Mouse (Mus musculus) forebrain, embryonic 15.5 days (tissue): ENCODE data around the gene Cntn2. TPM values are rescaled to one million over a fixed set of nuclear protein-coding genes. Genes with fewer than 3 reads are reported as not detected.
A peak's percentile ranks its signal among the peaks of the same experiment; 100 is the strongest.
"Not testable (repeated sequence)": the region's sequence is repeated elsewhere in the genome, so short reads cannot be mapped to it uniquely, and the experiment has no call there.

Experiments
- ATAC-seq: fragments of 200-750 bp; cut with Nextera tagmentation; replicated peaks from 2 replicates; pipeline ENCODE4 v1.8.0; 2017; ENCODE audit warnings: mild to moderate bottlenecking, moderate TSS enrichment, moderate library complexity
- H3K27ac ChIP-seq: fragments of 300-500 bp; sonication (generic); replicated peaks from 2 replicates; pipeline ENCODE4 v1.5.1; 2015; ENCODE audit warnings: mild to moderate bottlenecking, inconsistent platforms
- H3K27me3 ChIP-seq: fragments of 300-500 bp; sonication (generic); 2 replicates; pipeline ENCODE4 v1.6.1; 2015; ENCODE audit warnings: inconsistent platforms
- H3K36me3 ChIP-seq: fragments of 300-500 bp; sonication (generic); 2 replicates; pipeline ENCODE4 v1.6.1; 2015; ENCODE audit warnings: mild to moderate bottlenecking, inconsistent platforms
- H3K4me1 ChIP-seq: fragments of 300-500 bp; sonication (generic); 2 replicates; pipeline ENCODE4 v1.6.1; 2015; ENCODE audit warnings: inconsistent platforms
- H3K4me2 ChIP-seq: fragments of 300-500 bp; sonication (generic); replicated peaks from 2 replicates; pipeline ENCODE4 v1.6.1; 2015; ENCODE audit warnings: mild to moderate bottlenecking, inconsistent platforms
- H3K4me3 ChIP-seq: fragments of 300-500 bp; sonication (generic); 2 replicates; pipeline ENCODE4 v1.5.1; 2015; ENCODE audit warnings: mild to moderate bottlenecking, inconsistent platforms
- H3K9ac ChIP-seq: fragments of 300-500 bp; sonication (generic); replicated peaks from 2 replicates; pipeline ENCODE4 v1.6.1; 2015; ENCODE audit warnings: mild to moderate bottlenecking, inconsistent platforms
- H3K9me3 ChIP-seq: fragments of 300-500 bp; sonication (generic); 2 replicates; pipeline ENCODE4 v1.6.1; 2016; ENCODE audit warnings: inconsistent platforms
- WGBS: fragments of 180-500 bp; shearing (Covaris S2); methylation state at CpG from one replicate; pipeline ENCODE4 v1.1.7; 2015; ENCODE audit warnings: mixed read lengths; 5-methylcytosine and 5-hydroxymethylcytosine counted together
- polyA plus RNA-seq: library from polyadenylated mRNA; unstranded; fragments of >200 nt; fragmentation: Nextera tagmentation; extraction: Ambion mirVana; gene quantifications from 2 replicates; pipeline ENCODE4 v1.2.1, GENCODE M21; 2015

Gene Cntn2
- polyA plus RNA-seq, 1 experiment from 2014 or later, result 117 TPM

GRCm38 (mm10) chr1:132505155-132505554 lies 37.9 kb downstream of the Cntn2 start:
- peaks cover 66% of the 10 kb centered on the region for H3K36me3 ChIP-seq
- peak overlapping the region; percentile 42 for H3K27ac ChIP-seq
- H3K4me1 ChIP-seq, result 0 out of 2 replicates have a peak, but pooled peaks cover 2% of the 10 kb centered on the region
- 72% methylated on average over 5 of the region's 5 CpGs for WGBS
- no peak overlapping the region for H3K4me3 ChIP-seq
- no peak overlapping the region for H3K9ac ChIP-seq
- H3K27me3 ChIP-seq, result no peaks in the 10 kb centered on the region
- H3K4me2 ChIP-seq, result no peak overlapping the region
- H3K9me3 ChIP-seq, result no peaks in the 10 kb centered on the region
- ATAC-seq, result peak; percentile 47; the same call in 1 of the 2 replicates

- H3K9ac ChIP-seq, result no peak overlapping the region
- no peak overlapping the region for H3K27ac ChIP-seq
- no peaks in the 10 kb centered on the region for H3K9me3 ChIP-seq
- H3K27me3 ChIP-seq, result no peaks in the 10 kb centered on the region
- H3K4me3 ChIP-seq, result no peak overlapping the region
- no peak for ATAC-seq
- no peak overlapping the region for H3K4me2 ChIP-seq
- WGBS, result 97% methylated on average over 2 of the region's 2 CpGs
- peaks cover 81% of the 10 kb centered on the region for H3K36me3 ChIP-seq
- no peaks in the 10 kb centered on the region for H3K4me1 ChIP-seq
These were observed 42.5 kb downstream of the Cntn2 start for GRCm38 (mm10) chr1:132500535-132500934.

GRCm38 (mm10) chr1:132483759-132484158 lies 59.3 kb downstream of the Cntn2 start:
- Histone ChIP-seq H3K4me2 (no peak overlapping the region), H3K27ac (no peak overlapping the region), H3K4me3 (no peak overlapping the region), H3K9me3 (no peaks in the 10 kb centered on the region), H3K27me3 (no peaks in the 10 kb centered on the region), H3K9ac (no peak overlapping the region), H3K4me1 (peaks cover 8% of the 10 kb centered on the region), H3K36me3 (peaks cover 20% of the 10 kb centered on the region)
- no peak for ATAC-seq
- WGBS, result 87% methylated on average over 6 of the region's 6 CpGs

GRCm38 (mm10) chr1:132483234-132483633 lies 59.8 kb downstream of the Cntn2 start:
- H3K4me1 ChIP-seq, result peaks cover 13% of the 10 kb centered on the region
- no peak overlapping the region for H3K4me2 ChIP-seq
- H3K4me3 ChIP-seq, result no peak overlapping the region
- no peaks in the 10 kb centered on the region for H3K9me3 ChIP-seq
- 89% methylated on average over 3 of the region's 3 CpGs for WGBS
- no peak for ATAC-seq
- no peak overlapping the region for H3K27ac ChIP-seq
- no peaks in the 10 kb centered on the region for H3K27me3 ChIP-seq
- peaks cover 17% of the 10 kb centered on the region for H3K36me3 ChIP-seq
- H3K9ac ChIP-seq, result no peak overlapping the region

- WGBS, result 89% methylated on average over 2 of the region's 2 CpGs
- Histone ChIP-seq H3K9me3 (no peaks in the 10 kb centered on the region), H3K4me2 (no peak overlapping the region), H3K4me3 (no peak overlapping the region), H3K36me3 (peaks cover 11% of the 10 kb centered on the region), H3K4me1 (peaks cover 20% of the 10 kb centered on the region), H3K27me3 (no peaks in the 10 kb centered on the region), H3K9ac (no peak overlapping the region), H3K27ac (no peak overlapping the region)
- ATAC-seq, result no peak
These were observed 61.4 kb downstream of the Cntn2 start for GRCm38 (mm10) chr1:132481619-132482018.

GRCm38 (mm10) chr1:132479438-132479837 lies 63.6 kb downstream of the Cntn2 start:
- H3K9ac ChIP-seq, result no peak overlapping the region
- H3K27ac ChIP-seq, result no peak overlapping the region
- no peaks in the 10 kb centered on the region for H3K36me3 ChIP-seq
- H3K4me2 ChIP-seq, result no peak overlapping the region
- H3K4me1 ChIP-seq, result peaks cover 32% of the 10 kb centered on the region
- no peak overlapping the region for H3K4me3 ChIP-seq
- no peak for ATAC-seq
- 81% methylated on average over 1 of the region's 1 CpGs for WGBS
- H3K9me3 ChIP-seq, result no peaks in the 10 kb centered on the region
- H3K27me3 ChIP-seq, result no peaks in the 10 kb centered on the region

- Histone ChIP-seq H3K4me3 (peak within 1 kb of the TSS; percentile 88), H3K9me3 (no peaks in the 10 kb centered on the region), H3K4me2 (peak within 1 kb of the TSS; percentile 70), H3K27ac (peak within 1 kb of the TSS; percentile 75), H3K27me3 (no peaks in the 10 kb centered on the region), H3K4me1 (peaks cover 32% of the 10 kb centered on the region), H3K36me3 (no peaks in the 10 kb centered on the region), H3K9ac (peak within 1 kb of the TSS; percentile 74)
- under 1% methylated on average over 43 of the region's 43 CpGs for WGBS
- peak; percentile 93 for ATAC-seq
These were observed 65.9 kb downstream of the Cntn2 start, which contains the start of gene Rbbp5 for GRCm38 (mm10) chr1:132476928-132477691. Gene Rbbp5 (plus strand): TSS chr1:132477365.

- ATAC-seq, result peak; percentile 75
- Histone ChIP-seq H3K27ac (peak overlapping the region; percentile 75), H3K9ac (peak overlapping the region; percentile 74), H3K9me3 (no peaks in the 10 kb centered on the region), H3K4me3 (peak overlapping the region; percentile 88), H3K4me1 (peaks cover 32% of the 10 kb centered on the region), H3K4me2 (peak overlapping the region; percentile 65), H3K27me3 (no peaks in the 10 kb centered on the region), H3K36me3 (no peaks in the 10 kb centered on the region)
- WGBS, result 4% methylated on average over 9 of the region's 9 CpGs
These were observed 66.5 kb downstream of the Cntn2 start for GRCm38 (mm10) chr1:132476575-132476927.

- no peak overlapping the region for H3K9ac ChIP-seq
- H3K27ac ChIP-seq, result no peak overlapping the region
- no peaks in the 10 kb centered on the region for H3K27me3 ChIP-seq
- H3K4me2 ChIP-seq, result no peak overlapping the region
- H3K4me1 ChIP-seq, result peaks cover 27% of the 10 kb centered on the region
- no peaks in the 10 kb centered on the region for H3K36me3 ChIP-seq
- no peaks in the 10 kb centered on the region for H3K9me3 ChIP-seq
- 71% methylated on average over 1 of the region's 1 CpGs for WGBS
- no peak for ATAC-seq
- no peak overlapping the region for H3K4me3 ChIP-seq
These were observed 68.6 kb downstream of the Cntn2 start for GRCm38 (mm10) chr1:132474496-132474895.

- no peak for ATAC-seq
- H3K36me3 ChIP-seq, result no peaks in the 10 kb centered on the region
- H3K4me2 ChIP-seq, result no peak overlapping the region
- no peak overlapping the region for H3K4me3 ChIP-seq
- H3K9me3 ChIP-seq, result no peaks in the 10 kb centered on the region
- WGBS, result 59% methylated on average over 5 of the region's 5 CpGs
- no peaks in the 10 kb centered on the region for H3K27me3 ChIP-seq
- H3K27ac ChIP-seq, result no peak overlapping the region
- peaks cover 13% of the 10 kb centered on the region for H3K4me1 ChIP-seq
- H3K9ac ChIP-seq, result no peak overlapping the region
These were observed 70.5 kb downstream of the Cntn2 start for GRCm38 (mm10) chr1:132472537-132472936.

GRCm38 (mm10) chr1:132471499-132471898 lies 71.6 kb downstream of the Cntn2 start:
- Histone ChIP-seq H3K9me3 (no peaks in the 10 kb centered on the region), H3K9ac (no peak overlapping the region), H3K4me2 (no peak overlapping the region), H3K4me1 (peaks cover 12% of the 10 kb centered on the region), H3K27me3 (no peaks in the 10 kb centered on the region), H3K36me3 (no peaks in the 10 kb centered on the region; the same call in 1 of the 2 replicates), H3K4me3 (no peak overlapping the region), H3K27ac (no peak overlapping the region)
- 90% methylated on average over 5 of the region's 5 CpGs for WGBS
- no peak for ATAC-seq

- Histone ChIP-seq H3K4me2 (no peak overlapping the region), H3K4me3 (no peak overlapping the region), H3K9ac (no peak overlapping the region), H3K9me3 (no peaks in the 10 kb centered on the region), H3K27ac (no peak overlapping the region), H3K4me1 (peaks cover 7% of the 10 kb centered on the region), H3K36me3 (no peaks in the 10 kb centered on the region; the same call in 1 of the 2 replicates), H3K27me3 (no peaks in the 10 kb centered on the region)
- ATAC-seq, result no peak
- 90% methylated on average over 2 of the region's 2 CpGs for WGBS
These were observed 72.0 kb downstream of the Cntn2 start for GRCm38 (mm10) chr1:132471032-132471431.

- H3K27ac ChIP-seq, H3K27me3 ChIP-seq, ATAC-seq, H3K4me1 ChIP-seq, H3K4me2 ChIP-seq, H3K36me3 ChIP-seq, H3K4me3 ChIP-seq, H3K9ac ChIP-seq, H3K9me3 ChIP-seq: not testable (repeated sequence)
- WGBS, result 98% methylated on average over 1 of the region's 1 CpGs
These were observed 73.0 kb downstream of the Cntn2 start for GRCm38 (mm10) chr1:132470031-132470430.
